Mouse (Mus musculus): ENCODE measurements around the gene Greb1. TPM values are rescaled to one million over a fixed set of nuclear protein-coding genes. Genes with fewer than 3 reads are reported as not detected.

Greb1 gene
- polyA plus RNA-seq, 1 experiment, result 0.59 TPM

GRCm38 (mm10) chr12:16752236-16752840, 48.3 kb downstream of the Greb1 start:
- no peak overlapping the region for H3K4me3 ChIP-seq (ENCODE audit: insufficient read depth, low read depth, low read length)
- DNase-seq, result no peak
- no peaks in the 10 kb centered on the region; the same call in 1 of the 2 replicates for H3K27me3 ChIP-seq (replicated peaks; ENCODE audit: control insufficient read depth, insufficient read depth, low read length)
- no peaks in the 10 kb centered on the region for H3K36me3 ChIP-seq (ENCODE audit: control insufficient read depth, insufficient read depth, low read length)
- TF ChIP-seq CTCF (conservative IDR thresholded peaks at IDR 0.05; ENCODE audit: insufficient read depth, insufficient read length, low read depth, low read length), result no peak
- TF ChIP-seq POLR2A (IDR thresholded peaks at IDR 0.05; ENCODE audit: low read depth, low read length), result no peak
- 34% methylated on average over 12 of the region's 12 CpGs for WGBS
- no peak overlapping the region for H3K27ac ChIP-seq (ENCODE audit: insufficient read depth, low read depth, low read length)
- no peaks in the 10 kb centered on the region for H3K4me1 ChIP-seq (ENCODE audit: control insufficient read depth, insufficient read depth, low read length)

- TF ChIP-seq CTCF (conservative IDR thresholded peaks at IDR 0.05; ENCODE audit: insufficient read depth, insufficient read length, low read depth, low read length) (no peak), POLR2A (IDR thresholded peaks at IDR 0.05; ENCODE audit: low read depth, low read length) (no peak)
These were observed 49.1 kb downstream of the Greb1 start for GRCm38 (mm10) chr12:16751609-16752008.

GRCm38 (mm10) chr12:16740059-16740458, 60.6 kb downstream of the Greb1 start:
- Histone ChIP-seq H3K27me3 (replicated peaks; ENCODE audit: control insufficient read depth, insufficient read depth, low read length) (no peaks in the 10 kb centered on the region), H3K4me3 (ENCODE audit: insufficient read depth, low read depth, low read length) (no peak overlapping the region), H3K36me3 (ENCODE audit: control insufficient read depth, insufficient read depth, low read length) (no peaks in the 10 kb centered on the region), H3K27ac (ENCODE audit: insufficient read depth, low read depth, low read length) (no peak overlapping the region), H3K4me1 (ENCODE audit: control insufficient read depth, insufficient read depth, low read length) (no peaks in the 10 kb centered on the region)
- DNase-seq, result no peak
- 32% methylated on average over 5 of the region's 5 CpGs for WGBS
- TF ChIP-seq CTCF (conservative IDR thresholded peaks at IDR 0.05; ENCODE audit: insufficient read depth, insufficient read length, low read depth, low read length), result no peak
- TF ChIP-seq POLR2A (IDR thresholded peaks at IDR 0.05; ENCODE audit: low read depth, low read length), result no peak

More at GRCm38 (mm10) chr12:16751609-16752008, 49.1 kb downstream of the Greb1 start:
- H3K4me3 ChIP-seq (ENCODE audit: insufficient read depth, low read depth, low read length), result no peak overlapping the region
- no peaks in the 10 kb centered on the region for H3K4me1 ChIP-seq (ENCODE audit: control insufficient read depth, insufficient read depth, low read length)
- H3K36me3 ChIP-seq (ENCODE audit: control insufficient read depth, insufficient read depth, low read length), result no peaks in the 10 kb centered on the region
- H3K27ac ChIP-seq (ENCODE audit: insufficient read depth, low read depth, low read length), result no peak overlapping the region
- H3K27me3 ChIP-seq (replicated peaks; ENCODE audit: control insufficient read depth, insufficient read depth, low read length), result no peaks in the 10 kb centered on the region; the same call in 1 of the 2 replicates
- no peak for DNase-seq
- 94% methylated on average over 6 of the region's 6 CpGs for WGBS

GRCm38 (mm10) chr12:16737266-16737665, 63.4 kb downstream of the Greb1 start:
- H3K4me1 ChIP-seq (ENCODE audit: control insufficient read depth, insufficient read depth, low read length), result no peaks in the 10 kb centered on the region
- 60% methylated on average over 5 of the region's 5 CpGs for WGBS
- no peak for DNase-seq
- no peaks in the 10 kb centered on the region for H3K27me3 ChIP-seq (replicated peaks; ENCODE audit: control insufficient read depth, insufficient read depth, low read length)
- H3K4me3 ChIP-seq (ENCODE audit: insufficient read depth, low read depth, low read length), result no peak overlapping the region
- no peak for TF ChIP-seq CTCF (conservative IDR thresholded peaks at IDR 0.05; ENCODE audit: insufficient read depth, insufficient read length, low read depth, low read length)
- TF ChIP-seq POLR2A (IDR thresholded peaks at IDR 0.05; ENCODE audit: low read depth, low read length), result no peak
- H3K27ac ChIP-seq (ENCODE audit: insufficient read depth, low read depth, low read length), result no peak overlapping the region
- H3K36me3 ChIP-seq (ENCODE audit: control insufficient read depth, insufficient read depth, low read length), result no peaks in the 10 kb centered on the region

GRCm38 (mm10) chr12:16734698-16735097, 66.0 kb downstream of the Greb1 start:
- no peak for TF ChIP-seq POLR2A (IDR thresholded peaks at IDR 0.05; ENCODE audit: low read depth, low read length)
- no peak for TF ChIP-seq CTCF (conservative IDR thresholded peaks at IDR 0.05; ENCODE audit: insufficient read depth, insufficient read length, low read depth, low read length)
- H3K4me3 ChIP-seq (ENCODE audit: insufficient read depth, low read depth, low read length), result no peak overlapping the region
- no peak for DNase-seq
- H3K27ac ChIP-seq (ENCODE audit: insufficient read depth, low read depth, low read length), result no peak overlapping the region
- no peaks in the 10 kb centered on the region for H3K27me3 ChIP-seq (replicated peaks; ENCODE audit: control insufficient read depth, insufficient read depth, low read length)
- H3K36me3 ChIP-seq (ENCODE audit: control insufficient read depth, insufficient read depth, low read length), result no peaks in the 10 kb centered on the region
- H3K4me1 ChIP-seq (ENCODE audit: control insufficient read depth, insufficient read depth, low read length), result 0 out of 2 replicates have a peak, but pooled peaks cover 2% of the 10 kb centered on the region
- 90% methylated on average over 3 of the region's 3 CpGs for WGBS

- Histone ChIP-seq H3K36me3 (ENCODE audit: control insufficient read depth, insufficient read depth, low read length) (no peaks in the 10 kb centered on the region), H3K27me3 (replicated peaks; ENCODE audit: control insufficient read depth, insufficient read depth, low read length) (no peaks in the 10 kb centered on the region), H3K4me3 (ENCODE audit: insufficient read depth, low read depth, low read length) (no peak overlapping the region), H3K27ac (ENCODE audit: insufficient read depth, low read depth, low read length) (no peak overlapping the region), H3K4me1 (ENCODE audit: control insufficient read depth, insufficient read depth, low read length) (0 out of 2 replicates have a peak, but pooled peaks cover 2% of the 10 kb centered on the region)
- DNase-seq, result no peak
- TF ChIP-seq POLR2A (IDR thresholded peaks at IDR 0.05; ENCODE audit: low read depth, low read length) (no peak), CTCF (conservative IDR thresholded peaks at IDR 0.05; ENCODE audit: insufficient read depth, insufficient read length, low read depth, low read length) (peak; percentile 45; the same call in 1 of the 2 replicates)
- 55% methylated on average over 8 of the region's 8 CpGs for WGBS
These were observed 66.7 kb downstream of the Greb1 start for GRCm38 (mm10) chr12:16734009-16734408.

GRCm38 (mm10) chr12:16731121-16731741, 69.5 kb downstream of the Greb1 start:
- H3K27me3 ChIP-seq (replicated peaks; ENCODE audit: control insufficient read depth, insufficient read depth, low read length), result no peaks in the 10 kb centered on the region
- H3K4me3 ChIP-seq (ENCODE audit: insufficient read depth, low read depth, low read length), result no peak overlapping the region
- H3K27ac ChIP-seq (ENCODE audit: insufficient read depth, low read depth, low read length), result no peak overlapping the region; the same call in 1 of the 2 replicates
- 16% methylated on average over 11 of the region's 11 CpGs for WGBS
- H3K4me1 ChIP-seq (ENCODE audit: control insufficient read depth, insufficient read depth, low read length), result 0 out of 2 replicates have a peak, but pooled peaks cover 2% of the 10 kb centered on the region
- TF ChIP-seq POLR2A (IDR thresholded peaks at IDR 0.05; ENCODE audit: low read depth, low read length), result no peak
- no peak for TF ChIP-seq CTCF (conservative IDR thresholded peaks at IDR 0.05; ENCODE audit: insufficient read depth, insufficient read length, low read depth, low read length)
- H3K36me3 ChIP-seq (ENCODE audit: control insufficient read depth, insufficient read depth, low read length), result no peaks in the 10 kb centered on the region
- DNase-seq, result peak; percentile 82

All from kidney, adult 2 months (tissue).